Mouse (Mus musculus) ES-Bruce4 (cell line): Measurements from ENCODE around the gene Serpini1.

Source experiments
- CTCF ChIP-seq: IDR thresholded peaks from one replicate; pipeline ENCODE4 v1.8.1; 2011; ENCODE audit warnings: low read depth, low read length
- EP300 ChIP-seq: IDR thresholded peaks from 2 replicates; pipeline ENCODE4 v1.6.1; 2011; ENCODE audit warnings: low read depth, low read length; ENCODE audit not compliant: insufficient read depth

GRCm38 (mm10) chr3:75551248-75551647, 6.1 kb upstream of the Serpini1 start:
- TF ChIP-seq CTCF (no peak), EP300 (no peak)
